Mouse (Mus musculus) lung, embryonic 15.5 days (tissue): ENCODE data around the gene Ccdc85b. TPM values are rescaled to one million over a fixed set of nuclear protein-coding genes. Genes with fewer than 3 reads are reported as not detected.
A peak's percentile ranks its signal among the peaks of the same experiment; 100 is the strongest.

Experiments used
- ATAC-seq: fragments of 200-750 bp; cut with Nextera tagmentation; 2 replicates; pipeline ENCODE4 v1.8.0; 2017; ENCODE audit warnings: moderate number of reproducible peaks, borderline replicate concordance; ENCODE audit not compliant: low FRiP score, low TSS enrichment; ENCODE audit errors: extremely low read depth
- H3K27ac ChIP-seq: fragments of 300-500 bp; sonication (generic); 2 replicates; pipeline ENCODE4 v1.5.1; 2015; ENCODE audit warnings: moderate library complexity, mild to moderate bottlenecking, inconsistent platforms
- H3K27me3 ChIP-seq: fragments of 300-500 bp; sonication (generic); 2 replicates; pipeline ENCODE4 v1.6.1; 2015; ENCODE audit warnings: inconsistent platforms
- H3K36me3 ChIP-seq: fragments of 300-500 bp; sonication (generic); 2 replicates; pipeline ENCODE4 v1.6.1; 2015; ENCODE audit warnings: inconsistent platforms
- H3K4me1 ChIP-seq: fragments of 300-500 bp; sonication (generic); 2 replicates; pipeline ENCODE4 v1.6.1; 2015; ENCODE audit warnings: inconsistent platforms
- H3K4me2 ChIP-seq: fragments of 300-500 bp; sonication (generic); 2 replicates; pipeline ENCODE4 v1.6.1; 2015; ENCODE audit warnings: inconsistent platforms, mild to moderate bottlenecking, moderate library complexity
- H3K4me3 ChIP-seq: fragments of 300-500 bp; sonication (generic); 2 replicates; pipeline ENCODE4 v1.5.1; 2015; ENCODE audit warnings: mild to moderate bottlenecking, inconsistent platforms
- H3K9ac ChIP-seq: fragments of 300-500 bp; sonication (generic); 2 replicates; pipeline ENCODE4 v1.6.1; 2015; ENCODE audit warnings: inconsistent platforms
- H3K9me3 ChIP-seq: fragments of 300-500 bp; sonication (generic); 2 replicates; pipeline ENCODE4 v1.6.1; 2016; ENCODE audit warnings: inconsistent platforms
- WGBS: fragments of 180-500 bp; shearing (Covaris S2); methylation state at CpG from one replicate; pipeline ENCODE4 v1.1.7; 2015; 5-methylcytosine and 5-hydroxymethylcytosine counted together
- polyA plus RNA-seq: library from polyadenylated mRNA; unstranded; fragments of >200 nt; fragmentation: Nextera tagmentation; extraction: Ambion mirVana; gene quantifications from 2 replicates; pipeline ENCODE4 v1.2.1, GENCODE M21; 2015

Ccdc85b gene
- polyA plus RNA-seq, 1 experiment from 2014 or later: 12.1 TPM

GRCm38 (mm10) chr19:5488878-5489571 is 31.3 kb upstream of the Ccdc85b start:
- H3K4me1 ChIP-seq: peaks cover 57% of the 10 kb centered on the region
- peak overlapping the region; percentile 98 for H3K27ac ChIP-seq
- H3K4me2 ChIP-seq: peak overlapping the region; percentile 88
- no peaks in the 10 kb centered on the region for H3K27me3 ChIP-seq
- H3K9me3 ChIP-seq: no peaks in the 10 kb centered on the region
- peaks cover 27% of the 10 kb centered on the region for H3K36me3 ChIP-seq
- ATAC-seq: peak; percentile 86
- H3K4me3 ChIP-seq: peak overlapping the region; percentile 59
- WGBS: 0% methylated on average over 26 of the region's 26 CpGs
- H3K9ac ChIP-seq: peak overlapping the region; percentile 40

GRCm38 (mm10) chr19:5487768-5488550 is 30.3 kb upstream of the Ccdc85b start, which contains the start of gene Mus81:
Gene Mus81, minus strand, starts transcription at chr19:5488402.
- no peaks in the 10 kb centered on the region for H3K9me3 ChIP-seq
- H3K36me3 ChIP-seq: peaks cover 28% of the 10 kb centered on the region
- H3K4me1 ChIP-seq: peaks cover 60% of the 10 kb centered on the region
- H3K4me3 ChIP-seq: peak within 1 kb of the TSS; percentile 59
- H3K27me3 ChIP-seq: no peaks in the 10 kb centered on the region
- H3K27ac ChIP-seq: peak within 1 kb of the TSS; percentile 98
- WGBS: under 1% methylated on average over 39 of the region's 39 CpGs
- peak within 1 kb of the TSS; percentile 88 for H3K4me2 ChIP-seq
- ATAC-seq: peak; percentile 82
- peak within 1 kb of the TSS; percentile 74 for H3K9ac ChIP-seq

GRCm38 (mm10) chr19:5486771-5487170 is 29.1 kb upstream of the Ccdc85b start:
- peak overlapping the region; percentile 59; the same call in 1 of the 2 replicates for H3K4me3 ChIP-seq
- ATAC-seq: no peak
- peak overlapping the region; percentile 98 for H3K27ac ChIP-seq
- no peak overlapping the region for H3K9ac ChIP-seq
- WGBS: 73% methylated on average over 4 of the region's 4 CpGs
- H3K9me3 ChIP-seq: no peaks in the 10 kb centered on the region
- H3K4me2 ChIP-seq: peak overlapping the region; percentile 88
- peaks cover 28% of the 10 kb centered on the region for H3K36me3 ChIP-seq
- H3K4me1 ChIP-seq: peaks cover 52% of the 10 kb centered on the region
- H3K27me3 ChIP-seq: no peaks in the 10 kb centered on the region

- Histone ChIP-seq H3K9me3 (no peaks in the 10 kb centered on the region), H3K4me2 (peak overlapping the region; percentile 88; the same call in 1 of the 2 replicates), H3K27me3 (no peaks in the 10 kb centered on the region), H3K36me3 (peaks cover 33% of the 10 kb centered on the region), H3K27ac (peak overlapping the region; percentile 98), H3K9ac (0 out of 2 replicates have a peak overlapping the region, but pooled peaks have one; percentile 9), H3K4me3 (no peak overlapping the region), H3K4me1 (peaks cover 50% of the 10 kb centered on the region)
- WGBS: 60% methylated on average over 8 of the region's 8 CpGs
- no peak for ATAC-seq
These were observed 28.6 kb upstream of the Ccdc85b start for GRCm38 (mm10) chr19:5486286-5486685.

- peak overlapping the region; percentile 98 for H3K27ac ChIP-seq
- no peaks in the 10 kb centered on the region for H3K27me3 ChIP-seq
- 0 out of 2 replicates have a peak overlapping the region, but pooled peaks have one; percentile 88 for H3K4me2 ChIP-seq
- WGBS: 95% methylated on average over 7 of the region's 7 CpGs
- no peaks in the 10 kb centered on the region for H3K9me3 ChIP-seq
- H3K9ac ChIP-seq: peak overlapping the region; percentile 9; the same call in 1 of the 2 replicates
- peaks cover 37% of the 10 kb centered on the region for H3K36me3 ChIP-seq
- peaks cover 50% of the 10 kb centered on the region for H3K4me1 ChIP-seq
- ATAC-seq: no peak
- no peak overlapping the region for H3K4me3 ChIP-seq
These were observed 28.1 kb upstream of the Ccdc85b start for GRCm38 (mm10) chr19:5485821-5486220.

- peaks cover 42% of the 10 kb centered on the region for H3K36me3 ChIP-seq
- H3K27ac ChIP-seq: peak overlapping the region; percentile 98
- H3K4me3 ChIP-seq: no peak overlapping the region
- no peak for ATAC-seq
- peaks cover 50% of the 10 kb centered on the region for H3K4me1 ChIP-seq
- H3K27me3 ChIP-seq: no peaks in the 10 kb centered on the region
- no peak overlapping the region for H3K4me2 ChIP-seq
- H3K9me3 ChIP-seq: no peaks in the 10 kb centered on the region
- WGBS: 70% methylated on average over 8 of the region's 8 CpGs
- peak overlapping the region; percentile 9; the same call in 1 of the 2 replicates for H3K9ac ChIP-seq
These were observed 27.7 kb upstream of the Ccdc85b start for GRCm38 (mm10) chr19:5485371-5485770.

- ATAC-seq: no peak
- Histone ChIP-seq H3K9me3 (no peaks in the 10 kb centered on the region), H3K4me2 (0 out of 2 replicates have a peak overlapping the region, but pooled peaks have one; percentile 6), H3K9ac (no peak overlapping the region), H3K36me3 (peaks cover 51% of the 10 kb centered on the region), H3K27ac (peak overlapping the region; percentile 98), H3K27me3 (no peaks in the 10 kb centered on the region), H3K4me3 (no peak overlapping the region), H3K4me1 (peaks cover 45% of the 10 kb centered on the region)
- WGBS: 66% methylated on average over 5 of the region's 5 CpGs
These were observed 26.8 kb upstream of the Ccdc85b start for GRCm38 (mm10) chr19:5484496-5484895.

GRCm38 (mm10) chr19:5483386-5484359 is 26.0 kb upstream of the Ccdc85b start:
- H3K4me2 ChIP-seq: no peak overlapping the region
- no peak overlapping the region for H3K9ac ChIP-seq
- peaks cover 40% of the 10 kb centered on the region for H3K4me1 ChIP-seq
- ATAC-seq: no peak
- H3K27me3 ChIP-seq: no peaks in the 10 kb centered on the region
- peak overlapping the region; percentile 43; the same call in 1 of the 2 replicates for H3K27ac ChIP-seq
- H3K36me3 ChIP-seq: peaks cover 59% of the 10 kb centered on the region
- WGBS: 92% methylated on average over 19 of the region's 19 CpGs
- no peak overlapping the region for H3K4me3 ChIP-seq
- no peaks in the 10 kb centered on the region for H3K9me3 ChIP-seq

GRCm38 (mm10) chr19:5481398-5481797 is 23.7 kb upstream of the Ccdc85b start:
- 85% methylated on average over 10 of the region's 10 CpGs for WGBS
- no peak for ATAC-seq

GRCm38 (mm10) chr19:5480016-5480415 is 22.3 kb upstream of the Ccdc85b start:
- Histone ChIP-seq H3K4me1 (peaks cover 27% of the 10 kb centered on the region), H3K9me3 (no peaks in the 10 kb centered on the region), H3K4me3 (no peak overlapping the region), H3K27me3 (no peaks in the 10 kb centered on the region), H3K36me3 (peaks cover 68% of the 10 kb centered on the region), H3K4me2 (no peak overlapping the region), H3K27ac (no peak overlapping the region), H3K9ac (no peak overlapping the region)
- 81% methylated on average over 10 of the region's 10 CpGs for WGBS
- no peak for ATAC-seq

More at GRCm38 (mm10) chr19:5481398-5481797, 23.7 kb upstream of the Ccdc85b start:
- no peak overlapping the region for H3K27ac ChIP-seq
- H3K9me3 ChIP-seq: no peaks in the 10 kb centered on the region
- H3K27me3 ChIP-seq: no peaks in the 10 kb centered on the region
- no peak overlapping the region for H3K9ac ChIP-seq
- peaks cover 68% of the 10 kb centered on the region for H3K36me3 ChIP-seq
- H3K4me1 ChIP-seq: peaks cover 30% of the 10 kb centered on the region
- H3K4me3 ChIP-seq: no peak overlapping the region
- H3K4me2 ChIP-seq: no peak overlapping the region
